Mouse (Mus musculus): Measurements from ENCODE around the gene Evc.

DNA sequence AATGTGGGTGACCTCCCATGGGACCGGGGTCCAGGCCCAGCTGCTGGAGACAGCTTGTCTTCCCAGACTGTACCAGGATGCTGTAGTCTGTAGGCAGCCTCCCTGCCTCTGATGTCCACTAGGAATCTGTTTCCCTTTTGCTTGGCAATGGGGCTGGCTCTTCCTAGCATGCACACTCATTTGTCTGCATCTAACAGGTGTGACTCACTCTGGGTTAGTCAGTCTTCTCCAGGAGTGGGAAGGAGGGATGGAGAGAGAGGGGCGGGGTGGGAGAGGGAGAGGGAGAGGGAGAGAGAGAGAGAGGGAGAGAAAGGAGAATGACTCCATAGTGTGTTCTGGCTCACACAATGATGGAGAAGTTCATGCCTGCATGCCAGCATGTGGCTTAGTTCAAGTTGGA, 15.1 kb upstream of the Evc start:
- TF ChIP-seq TCF12 (IDR thresholded peaks at IDR 0.05; ENCODE audit: low read depth, low read length): no peak
- TF ChIP-seq CTCF (conservative IDR thresholded peaks at IDR 0.05 in 1 of 2, IDR thresholded peaks at IDR 0.05 in 1 of 2; ENCODE audit: low read depth in 2 of 2, low read length in 2 of 2): no peak
- TF ChIP-seq MXI1 (IDR thresholded peaks at IDR 0.05; ENCODE audit: low read depth, low read length): no peak
- no peak for TF ChIP-seq RAD21 (IDR thresholded peaks at IDR 0.05; ENCODE audit: low read depth, low read length)
- TF ChIP-seq PAX5 (IDR thresholded peaks at IDR 0.05; ENCODE audit: low read length): no peak
- TF ChIP-seq ZNF384 (IDR thresholded peaks at IDR 0.05; ENCODE audit: low read depth, low read length): no peak
- TF ChIP-seq NELFE (IDR thresholded peaks at IDR 0.05; ENCODE audit: low read depth, low read length): no peak
- no peak for TF ChIP-seq ELF1 (IDR thresholded peaks at IDR 0.05; ENCODE audit: low read depth, low read length)
- no peak for TF ChIP-seq POLR2A (IDR thresholded peaks at IDR 0.05; ENCODE audit: low read depth, low read length)
